Comparison of ENCODE assay signal across 8 mouse cellular contexts in the genomic region with DNA sequence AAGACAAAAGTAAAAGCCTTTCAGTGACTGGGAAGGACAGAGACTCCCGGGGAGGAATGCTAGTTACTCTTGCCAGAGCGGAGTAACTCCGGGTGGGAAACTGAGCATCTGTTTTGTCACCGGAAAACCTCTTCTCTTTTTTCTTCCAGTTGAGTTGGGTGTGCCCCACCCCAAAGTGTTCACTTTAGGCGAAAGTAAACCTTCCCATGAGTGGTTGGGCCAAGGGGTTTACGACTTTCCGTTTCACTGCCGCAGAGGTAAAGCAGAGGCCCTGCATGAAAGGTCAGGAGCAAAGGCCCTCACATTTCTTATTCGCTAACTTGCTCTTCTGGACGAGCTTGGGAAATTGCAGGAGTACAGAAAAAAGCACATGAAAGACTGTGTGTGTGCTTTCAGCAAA.
DNase-seq lines count a peak whose midpoint lies in the region; ATAC-seq and TF ChIP-seq lines count a peak whose summit lies in the region.

No protein-coding gene starts in this region.

- H3K27ac ChIP-seq in liver, embryonic 11.5 days (ENCODE audit: low read depth, low read length) = no peak overlapping the region

- intact Hi-C loops in heart, postnatal 10 days (cut with DNase I) = loop anchor here (5.0 kb wide), 1 partner anchor 84 kb away; no protein-coding TSS in a partner anchor

- peaks cover 22% of the 10 kb centered on the region for H3K27me3 ChIP-seq in liver, embryonic 11.5 days (replicated peaks; ENCODE audit: control insufficient read depth, insufficient read depth, low read length)
- no peaks in the 10 kb centered on the region for H3K27me3 ChIP-seq in myocyte (ENCODE audit: control insufficient read depth, insufficient read depth, insufficient read length)

- no peaks in the 10 kb centered on the region for H3K36me3 ChIP-seq in liver, embryonic 11.5 days (ENCODE audit: control insufficient read depth, insufficient read depth, low read length)
- no peaks in the 10 kb centered on the region for H3K36me3 ChIP-seq in myocyte (ENCODE audit: control insufficient read depth, insufficient read depth)

- H3ac ChIP-seq in myocyte (ENCODE audit: control insufficient read depth, insufficient read length) = no peak overlapping the region

- H3K79me2 ChIP-seq in myocyte (ENCODE audit: control insufficient read depth, insufficient read depth) = peaks cover 30% of the 10 kb centered on the region

- no peaks in the 10 kb centered on the region for H3K4me1 ChIP-seq in liver, embryonic 11.5 days (replicated peaks; ENCODE audit: control insufficient read depth, insufficient read depth, low read length)

- H3K9ac ChIP-seq in liver, embryonic 11.5 days (ENCODE audit: low read depth, low read length) = no peak overlapping the region

- H3K9me3 ChIP-seq in liver, embryonic 11.5 days (ENCODE audit: control insufficient read depth, low read length) = no peaks in the 10 kb centered on the region

- H3K4me3 ChIP-seq in liver, embryonic 11.5 days (ENCODE audit: low read depth, low read length) = peak overlapping the region; percentile 48
- peak overlapping the region; percentile 97 for H3K4me3 ChIP-seq in myocyte

- TF ChIP-seq POLR2A in myocyte (IDR thresholded peaks at IDR 0.05; ENCODE audit: insufficient read length, low read depth) = no peak

- WGBS in liver, embryonic 11.5 days = 22% methylated on average over 10 of the region's 10 CpGs

- ATAC-seq in liver, embryonic 11.5 days (replicated peaks; ENCODE audit: low FRiP score) = no peak

- peak; percentile 5 for DNase-seq in adrenal gland, adult 2 months
- DNase-seq in adrenal gland, adult 8-10 months = no peak
- DNase-seq in adrenal gland, postnatal 25 days = peak; percentile 7
- peak; percentile 5 to 33 for DNase-seq in heart, postnatal 10 days
- DNase-seq in liver, embryonic 11.5 days (ENCODE audit: low spot score) = no peak
- DNase-seq in cerebellum, adult 11 months = no peak
- no peak for DNase-seq in right cerebral cortex, adult 2 months (ENCODE audit: low spot score in 2 of 2)

- H3K4me2 ChIP-seq in liver, embryonic 11.5 days = peak overlapping the region; percentile 61
- peak overlapping the region; percentile 78 for H3K4me2 ChIP-seq in myocyte (ENCODE audit: low read depth)

TF ChIP-seq in myocyte, 11 proteins besides CTCF, POLR2A, EP300 and RAD21:
- TF ChIP-seq POLR2AphosphoS2 (IDR thresholded peaks at IDR 0.05; ENCODE audit: insufficient read length, low read depth) (no peak), REST (IDR thresholded peaks at IDR 0.05; ENCODE audit: insufficient read depth, insufficient read length) (no peak), TCF3 (IDR thresholded peaks at IDR 0.05; ENCODE audit: insufficient read length, low read depth) (no peak), TCF12 (IDR thresholded peaks at IDR 0.05; ENCODE audit: insufficient read depth, poor library complexity, severe bottlenecking) (no peak), USF1 (IDR thresholded peaks at IDR 0.05; ENCODE audit: low read depth) (no peak), MAX (IDR thresholded peaks at IDR 0.05; ENCODE audit: low read depth) (no peak), CEBPB (IDR thresholded peaks at IDR 0.05; ENCODE audit: insufficient read depth, poor library complexity, severe bottlenecking) (no peak), SRF (IDR thresholded peaks at IDR 0.05; ENCODE audit: control insufficient read depth, insufficient read length, low read depth) (no peak), MYOG (IDR thresholded peaks at IDR 0.05; ENCODE audit: control insufficient read depth in 1 of 3, insufficient read depth in 1 of 3, insufficient read length in 2 of 3, low read depth in 2 of 3) (no peak), MYOD1 (IDR thresholded peaks at IDR 0.05; ENCODE audit: control insufficient read depth in 1 of 3, insufficient read length in 2 of 3, low read depth in 2 of 3) (no peak)

Comparison
In these comparisons a context has a peak if more than half of its experiments do, and no peak if none do; other contexts are left out.
1. DNase-seq: peak in adrenal gland, adult 2 months (single experiment), adrenal gland, postnatal 25 days (single experiment) and heart, postnatal 10 days (2 of 2); none in adrenal gland, adult 8-10 months (single experiment), liver, embryonic 11.5 days (single experiment), cerebellum, adult 11 months (single experiment) and right cerebral cortex, adult 2 months (0 of 2).